Mouse (Mus musculus): ENCODE data around the gene Ddah2. TPM values are rescaled to one million over a fixed set of nuclear protein-coding genes. Genes with fewer than 3 reads are reported as not detected.

The Ddah2 gene
- total and polyA plus RNA-seq, 3 experiments: 8.6 to 11.1 TPM; not detected in 1

GRCm38 (mm10) chr17:35082841-35083576 lies 24.2 kb downstream of the Ddah2 start:
- DNase-seq (ENCODE audit: low read depth, low spot score): no peak

GRCm38 (mm10) chr17:35083929-35084497 lies 25.2 kb downstream of the Ddah2 start:
- H3K4me3 ChIP-seq (ENCODE audit: control insufficient read depth in 1 of 2, insufficient read depth in 1 of 2, low read depth in 2 of 2, low read length in 2 of 2): no peak overlapping the region
- H3K27ac ChIP-seq (ENCODE audit: control insufficient read depth, low read depth, low read length): peak overlapping the region; percentile 31
- no peaks in the 10 kb centered on the region for H3K9me3 ChIP-seq (replicated peaks; ENCODE audit: insufficient read depth, low read length)
- TF ChIP-seq ETS1 (IDR thresholded peaks at IDR 0.05; ENCODE audit: low read depth, low read length) (0 out of 2 replicates have a peak, but pooled peaks have one; percentile 50), ZNF384 (IDR thresholded peaks at IDR 0.05; ENCODE audit: low read depth, low read length) (peak; percentile 92), EP300 (IDR thresholded peaks at IDR 0.05; ENCODE audit: low read depth in 1 of 2, low read length in 2 of 2) (peak; percentile 58 to 61), HCFC1 (IDR thresholded peaks at IDR 0.05; ENCODE audit: low read depth, low read length) (no peak), SIN3A (IDR thresholded peaks at IDR 0.05; ENCODE audit: low read length) (peak; percentile 56), POLR2AphosphoS2 (IDR thresholded peaks at IDR 0.05; ENCODE audit: low read length) (no peak), TCF12 (IDR thresholded peaks at IDR 0.05; ENCODE audit: low read depth, low read length) (peak; percentile 41; the same call in 1 of the 2 replicates), GATA1 (IDR thresholded peaks at IDR 0.05; ENCODE audit: low read depth, low read length) (peak; percentile 63), MYC (IDR thresholded peaks at IDR 0.05; ENCODE audit: low read depth, low read length) (no peak), RCOR1 (IDR thresholded peaks at IDR 0.05; ENCODE audit: low read depth, low read length) (0 out of 2 replicates have a peak, but pooled peaks have one; percentile 9)
- H3K9ac ChIP-seq (ENCODE audit: control insufficient read depth, low read depth, low read length, poor library complexity, severe bottlenecking): no peak overlapping the region
- H3K4me1 ChIP-seq (ENCODE audit: control insufficient read depth in 1 of 2, insufficient read depth in 2 of 2, low read length in 2 of 2): peaks cover 18 to 58% of the 10 kb centered on the region in 2 experiments
- peaks cover 0 to 41% of the 10 kb centered on the region in 2 experiments; a peak in 2 of 4 replicates for H3K36me3 ChIP-seq (ENCODE audit: control insufficient read depth in 1 of 2, insufficient read depth in 2 of 2, low read length in 2 of 2)
- DNase-seq (ENCODE audit: low read depth, low spot score): no peak
- no peaks in the 10 kb centered on the region for H3K27me3 ChIP-seq (ENCODE audit: control insufficient read depth in 1 of 2, insufficient read depth in 2 of 2, low read length in 2 of 2)
- H3K79me2 ChIP-seq (ENCODE audit: control insufficient read depth, insufficient read depth, low read length, poor library complexity): no peaks in the 10 kb centered on the region

More at GRCm38 (mm10) chr17:35082841-35083576, 24.2 kb downstream of the Ddah2 start:
- H3K9ac ChIP-seq (ENCODE audit: control insufficient read depth, low read depth, low read length, poor library complexity, severe bottlenecking): no peak overlapping the region
- H3K79me2 ChIP-seq (ENCODE audit: control insufficient read depth, insufficient read depth, low read length, poor library complexity): no peaks in the 10 kb centered on the region
- no peak for TF ChIP-seq MAZ (IDR thresholded peaks at IDR 0.05; ENCODE audit: low read depth, low read length)
- no peak for TF ChIP-seq TAL1 (IDR thresholded peaks at IDR 0.05; ENCODE audit: low read length)
- no peak for TF ChIP-seq GABPA (IDR thresholded peaks at IDR 0.05; ENCODE audit: low read depth, low read length)
- 0 out of 2 replicates have a peak overlapping the region, but pooled peaks have one; percentile 13 for H3K27ac ChIP-seq (ENCODE audit: control insufficient read depth, low read depth, low read length)
- H3K27me3 ChIP-seq (ENCODE audit: control insufficient read depth in 1 of 2, insufficient read depth in 2 of 2, low read length in 2 of 2): no peaks in the 10 kb centered on the region
- no peak overlapping the region for H3K4me3 ChIP-seq (ENCODE audit: control insufficient read depth in 1 of 2, insufficient read depth in 1 of 2, low read depth in 2 of 2, low read length in 2 of 2)
- no peaks in the 10 kb centered on the region for H3K9me3 ChIP-seq (replicated peaks; ENCODE audit: insufficient read depth, low read length)
- peaks cover 20 to 58% of the 10 kb centered on the region in 2 experiments for H3K4me1 ChIP-seq (ENCODE audit: control insufficient read depth in 1 of 2, insufficient read depth in 2 of 2, low read length in 2 of 2)
- H3K36me3 ChIP-seq (ENCODE audit: control insufficient read depth in 1 of 2, insufficient read depth in 2 of 2, low read length in 2 of 2): peaks cover 0 to 44% of the 10 kb centered on the region in 2 experiments; a peak in 2 of 4 replicates

Data from MEL (cell line).